Mouse (Mus musculus) E14TG2a.4 (cell line): Measurements from ENCODE around the gene Hyou1.
A peak's percentile ranks its signal among the peaks of the same experiment; 100 is the strongest.

ENCODE experiments used
- H3K27me3 ChIP-seq: 2 replicates; pipeline ENCODE4 v1.6.1; 2014; ENCODE audit warnings: low read length, control low read depth; ENCODE audit not compliant: insufficient read depth
- H3K36me3 ChIP-seq: 2 replicates; pipeline ENCODE4 v1.6.1; 2014; ENCODE audit warnings: low read length, control low read depth; ENCODE audit not compliant: insufficient read depth
- H3K4me1 ChIP-seq: replicated peaks from 2 replicates; pipeline ENCODE4 v1.6.1; 2014; ENCODE audit warnings: low read depth, low read length, control low read depth
- H3K4me3 ChIP-seq: replicated peaks from 2 replicates; pipeline ENCODE4 v1.5.1; 2014; ENCODE audit warnings: mild to moderate bottlenecking, low read length
- H3K9me3 ChIP-seq: 2 replicates; pipeline ENCODE4 v1.6.1; 2014; ENCODE audit warnings: low read length, control low read depth
- CTCF ChIP-seq: conservative IDR thresholded peaks from 2 replicates; pipeline ENCODE4 v1.5.1; 2014; ENCODE audit warnings: low read length
- NANOG ChIP-seq: IDR thresholded peaks from 2 replicates; pipeline ENCODE4 v1.6.1; 2014; ENCODE audit warnings: borderline replicate concordance, low read length, mixed read lengths
- POU5F1 ChIP-seq: IDR thresholded peaks from 2 replicates; pipeline ENCODE4 v1.6.1; 2014; ENCODE audit warnings: low read length, borderline replicate concordance

Hyou1 gene

GRCm38 (mm10) chr9:44391466-44391865, 12.2 kb downstream of the Hyou1 start:
- no peak for TF ChIP-seq POU5F1
- peak; percentile 93 for TF ChIP-seq CTCF
- H3K4me3 ChIP-seq = no peak overlapping the region

GRCm38 (mm10) chr9:44396684-44397411, 17.6 kb downstream of the Hyou1 start, which contains the start of gene Slc37a4:
TSS of gene Slc37a4 (plus strand) at chr9:44396852.
- Histone ChIP-seq H3K4me3 (peak within 1 kb of the TSS; percentile 93), H3K9me3 (no peaks in the 10 kb centered on the region), H3K4me1 (peaks cover 46% of the 10 kb centered on the region), H3K27me3 (peaks cover 10% of the 10 kb centered on the region), H3K36me3 (peaks cover 46% of the 10 kb centered on the region)
- TF ChIP-seq POU5F1 = no peak
- no peak for TF ChIP-seq CTCF
- TF ChIP-seq NANOG = no peak

More at GRCm38 (mm10) chr9:44391466-44391865, 12.2 kb downstream of the Hyou1 start:
- Histone ChIP-seq H3K4me1 (peaks cover 28% of the 10 kb centered on the region), H3K36me3 (peaks cover 65% of the 10 kb centered on the region), H3K9me3 (no peaks in the 10 kb centered on the region), H3K27me3 (no peaks in the 10 kb centered on the region)

- peaks cover 41% of the 10 kb centered on the region for H3K4me1 ChIP-seq
- H3K9me3 ChIP-seq = no peaks in the 10 kb centered on the region
- peaks cover 10% of the 10 kb centered on the region for H3K27me3 ChIP-seq
- TF ChIP-seq CTCF (no peak), POU5F1 (no peak), NANOG (no peak)
- peak overlapping the region; percentile 93 for H3K4me3 ChIP-seq
- peaks cover 48% of the 10 kb centered on the region for H3K36me3 ChIP-seq
Measured at GRCm38 (mm10) chr9:44398087-44398486, 18.8 kb downstream of the Hyou1 start.

- H3K9me3 ChIP-seq = no peaks in the 10 kb centered on the region
- H3K27me3 ChIP-seq = peaks cover 10% of the 10 kb centered on the region
- H3K4me3 ChIP-seq = peak overlapping the region; percentile 93
- peaks cover 46% of the 10 kb centered on the region for H3K4me1 ChIP-seq
- H3K36me3 ChIP-seq = peaks cover 51% of the 10 kb centered on the region
- TF ChIP-seq NANOG = no peak
- TF ChIP-seq CTCF = no peak
- no peak for TF ChIP-seq POU5F1
Measured at GRCm38 (mm10) chr9:44398551-44398950, 19.3 kb downstream of the Hyou1 start.

GRCm38 (mm10) chr9:44399114-44399794, 20.0 kb downstream of the Hyou1 start:
- no peaks in the 10 kb centered on the region for H3K9me3 ChIP-seq
- H3K27me3 ChIP-seq = peaks cover 10% of the 10 kb centered on the region
- TF ChIP-seq NANOG (no peak), CTCF (no peak), POU5F1 (no peak)

GRCm38 (mm10) chr9:44399795-44400114, 20.5 kb downstream of the Hyou1 start:
- peaks cover 56% of the 10 kb centered on the region for H3K4me1 ChIP-seq
- H3K27me3 ChIP-seq = peaks cover 10% of the 10 kb centered on the region
- TF ChIP-seq CTCF (no peak), POU5F1 (no peak), NANOG (no peak)
- H3K36me3 ChIP-seq = peaks cover 63% of the 10 kb centered on the region
- H3K4me3 ChIP-seq = no peak overlapping the region
- no peaks in the 10 kb centered on the region for H3K9me3 ChIP-seq

More at GRCm38 (mm10) chr9:44399114-44399794, 20.0 kb downstream of the Hyou1 start:
- Histone ChIP-seq H3K36me3 (peaks cover 58% of the 10 kb centered on the region), H3K4me1 (peaks cover 50% of the 10 kb centered on the region), H3K4me3 (no peak overlapping the region)

- H3K4me1 ChIP-seq = peaks cover 64% of the 10 kb centered on the region
- H3K36me3 ChIP-seq = peaks cover 74% of the 10 kb centered on the region
- no peak overlapping the region for H3K4me3 ChIP-seq
- H3K27me3 ChIP-seq = peaks cover 10% of the 10 kb centered on the region
- no peaks in the 10 kb centered on the region for H3K9me3 ChIP-seq
- TF ChIP-seq NANOG (no peak), POU5F1 (no peak), CTCF (no peak)
Measured at GRCm38 (mm10) chr9:44401081-44401480, 21.8 kb downstream of the Hyou1 start.

- H3K36me3 ChIP-seq = peaks cover 78% of the 10 kb centered on the region
- TF ChIP-seq POU5F1 = no peak
- no peak for TF ChIP-seq CTCF
- TF ChIP-seq NANOG = no peak
- no peak overlapping the region for H3K4me3 ChIP-seq
- H3K4me1 ChIP-seq = peaks cover 46% of the 10 kb centered on the region
- no peaks in the 10 kb centered on the region for H3K27me3 ChIP-seq
- no peaks in the 10 kb centered on the region for H3K9me3 ChIP-seq
Measured at GRCm38 (mm10) chr9:44405011-44405410, 25.7 kb downstream of the Hyou1 start.
